Mouse (Mus musculus): ENCODE data around the gene Reep1.

GRCm38 (mm10) chr6:71740921-71741320, 33.6 kb downstream of the Reep1 start:
- TF ChIP-seq CTCF (IDR thresholded peaks at IDR 0.05; ENCODE audit: low read depth, low read length) (no peak), POLR2A (IDR thresholded peaks at IDR 0.05; ENCODE audit: insufficient read depth, low read length) (no peak)

Measured in ES-Bruce4 (cell line).